1 mouse cellular context compared by ENCODE assay signal in genomic region chr2:180042858-180043515, GRCm38 (mm10).
A peak's percentile ranks its signal among the peaks of the same experiment; 100 is the strongest.
TF ChIP-seq lines count a peak whose summit lies in the region.

No protein-coding gene starts in this region.

TF ChIP-seq in MEL, 35 proteins besides CTCF, POLR2A, EP300 and RAD21 (continued from another document):
- TF ChIP-seq ELF1 (IDR thresholded peaks at IDR 0.05; ENCODE audit: low read depth, low read length) (0 out of 2 replicates have a peak, but pooled peaks have one; percentile 18), CHD2 (IDR thresholded peaks at IDR 0.05; ENCODE audit: low read length) (peak; percentile 57), GABPA (IDR thresholded peaks at IDR 0.05; ENCODE audit: low read depth, low read length) (no peak), MYB (IDR thresholded peaks at IDR 0.05; ENCODE audit: low read depth, low read length) (no peak), POLR2AphosphoS5 (IDR thresholded peaks at IDR 0.05; ENCODE audit: borderline replicate concordance, low read depth, low read length) (no peak), CHD1 (IDR thresholded peaks at IDR 0.05; ENCODE audit: low read depth, low read length) (no peak), NRF1 (IDR thresholded peaks at IDR 0.05; ENCODE audit: insufficient read depth, low read depth, low read length, poor library complexity, severe bottlenecking) (0 out of 2 replicates have a peak, but pooled peaks have one; percentile 21), MAX (IDR thresholded peaks at IDR 0.05; ENCODE audit: low read length) (0 out of 2 replicates have a peak, but pooled peaks have one; percentile 39), KAT2A (conservative IDR thresholded peaks at IDR 0.05; ENCODE audit: low read depth, low read length) (no peak; the same call in 1 of the 2 replicates), HCFC1 (IDR thresholded peaks at IDR 0.05; ENCODE audit: low read depth, low read length) (peak; percentile 81), NELFE (IDR thresholded peaks at IDR 0.05; ENCODE audit: low read depth, low read length) (peak; percentile 34), MYC (IDR thresholded peaks at IDR 0.05; ENCODE audit: low read depth, low read length) (no peak), ETS1 (IDR thresholded peaks at IDR 0.05; ENCODE audit: low read depth, low read length) (0 out of 2 replicates have a peak, but pooled peaks have one; percentile 11), USF1 (IDR thresholded peaks at IDR 0.05; ENCODE audit: low read depth, low read length) (no peak), SIN3A (IDR thresholded peaks at IDR 0.05; ENCODE audit: low read length) (peak; percentile 61; the same call in 1 of the 2 replicates), TAL1 (IDR thresholded peaks at IDR 0.05; ENCODE audit: low read length) (no peak), MXI1 (IDR thresholded peaks at IDR 0.05; ENCODE audit: low read depth, low read length) (peak; percentile 67), UBTF (IDR thresholded peaks at IDR 0.05; ENCODE audit: borderline replicate concordance, insufficient read depth, low read depth, low read length) (no peak), POLR2AphosphoS2 (IDR thresholded peaks at IDR 0.05; ENCODE audit: low read length) (no peak), ZKSCAN1 (IDR thresholded peaks at IDR 0.05; ENCODE audit: low read depth, low read length) (no peak), USF2 (IDR thresholded peaks at IDR 0.05; ENCODE audit: borderline replicate concordance in 1 of 2, insufficient read depth in 1 of 2, low read depth in 1 of 2, low read length in 2 of 2) (no peak)
